Mouse (Mus musculus) midbrain, embryonic 12.5 days (tissue): ENCODE measurements around the gene Rere. TPM values are rescaled to one million over a fixed set of nuclear protein-coding genes. Genes with fewer than 3 reads are reported as not detected.

Source experiments
- ATAC-seq: fragments of 200-750 bp; cut with Nextera tagmentation; 2 replicates; pipeline ENCODE4 v1.8.0; 2017; ENCODE audit warnings: low read depth, moderate TSS enrichment, moderate library complexity; ENCODE audit not compliant: low FRiP score
- H3K27ac ChIP-seq: fragments of 300-500 bp; sonication (generic); replicated peaks from 2 replicates; pipeline ENCODE4 v1.5.1; 2016; ENCODE audit warnings: mild to moderate bottlenecking
- H3K27me3 ChIP-seq: fragments of 300-500 bp; sonication (generic); 2 replicates; pipeline ENCODE4 v1.6.1; 2016; ENCODE audit warnings: mild to moderate bottlenecking
- H3K36me3 ChIP-seq: fragments of 300-500 bp; sonication (generic); 2 replicates; pipeline ENCODE4 v1.6.1; 2016
- H3K4me1 ChIP-seq: fragments of 300-500 bp; sonication (generic); 2 replicates; pipeline ENCODE4 v1.6.1; 2016
- H3K4me2 ChIP-seq: fragments of 300-500 bp; sonication (generic); replicated peaks from 2 replicates; pipeline ENCODE4 v1.6.1; 2016; ENCODE audit warnings: mild to moderate bottlenecking, moderate library complexity
- H3K4me3 ChIP-seq: fragments of 300-500 bp; sonication (generic); 2 replicates; pipeline ENCODE4 v1.5.1; 2016; ENCODE audit warnings: mild to moderate bottlenecking
- H3K9ac ChIP-seq: fragments of 300-500 bp; sonication (generic); replicated peaks from 2 replicates; pipeline ENCODE4 v1.6.1; 2016; ENCODE audit warnings: mild to moderate bottlenecking, moderate library complexity
- H3K9me3 ChIP-seq: fragments of 300-500 bp; sonication (generic); 2 replicates; pipeline ENCODE4 v1.6.1; 2016; ENCODE audit warnings: mild to moderate bottlenecking
- WGBS: fragments of 180-500 bp; shearing (Covaris S2); methylation state at CpG from one replicate; pipeline ENCODE4 v1.1.7; 2016; 5-methylcytosine and 5-hydroxymethylcytosine counted together
- polyA plus RNA-seq: library from polyadenylated mRNA; unstranded; fragments of >200 nt; fragmentation: Nextera tagmentation; extraction: Ambion mirVana; gene quantifications from 2 replicates; pipeline ENCODE4 v1.2.1, GENCODE M21; 2016

Rere gene
- polyA plus RNA-seq, 1 experiment from 2014 or later = 50.7 TPM

- no peak for ATAC-seq
These were observed 322.1 kb downstream of the Rere start for GRCm38 (mm10) chr4:150603366-150604061.

GRCm38 (mm10) chr4:150605804-150606203, 324.4 kb downstream of the Rere start:
- peak overlapping the region; percentile 90 for H3K27ac ChIP-seq
- H3K9ac ChIP-seq = no peak overlapping the region
- no peaks in the 10 kb centered on the region for H3K9me3 ChIP-seq
- no peaks in the 10 kb centered on the region for H3K27me3 ChIP-seq
- peaks cover 46% of the 10 kb centered on the region for H3K4me1 ChIP-seq
- peaks cover 7% of the 10 kb centered on the region; the same call in 1 of the 2 replicates for H3K36me3 ChIP-seq
- no peak overlapping the region for H3K4me3 ChIP-seq
- 76% methylated on average over 3 of the region's 3 CpGs for WGBS
- peak; percentile 5; the same call in 1 of the 2 replicates for ATAC-seq
- H3K4me2 ChIP-seq = peak overlapping the region; percentile 34

More at GRCm38 (mm10) chr4:150603366-150604061, 322.1 kb downstream of the Rere start:
- 100% methylated on average over 1 of the region's 1 CpGs for WGBS
- peaks cover 49% of the 10 kb centered on the region for H3K4me1 ChIP-seq
- H3K4me3 ChIP-seq = no peak overlapping the region
- no peaks in the 10 kb centered on the region for H3K27me3 ChIP-seq
- 0 out of 2 replicates have a peak overlapping the region, but pooled peaks have one; percentile 5 for H3K27ac ChIP-seq
- H3K9me3 ChIP-seq = no peaks in the 10 kb centered on the region
- H3K4me2 ChIP-seq = no peak overlapping the region
- no peaks in the 10 kb centered on the region for H3K36me3 ChIP-seq
- H3K9ac ChIP-seq = no peak overlapping the region

- H3K9ac ChIP-seq = no peak overlapping the region; the same call in 1 of the 2 replicates
These were observed 325.2 kb downstream of the Rere start for GRCm38 (mm10) chr4:150606449-150607161.

GRCm38 (mm10) chr4:150608670-150609069, 327.2 kb downstream of the Rere start:
- 99% methylated on average over 3 of the region's 3 CpGs for WGBS
- no peak for ATAC-seq
- H3K27me3 ChIP-seq = no peaks in the 10 kb centered on the region

More at GRCm38 (mm10) chr4:150606449-150607161, 325.2 kb downstream of the Rere start:
- peaks cover 12% of the 10 kb centered on the region for H3K36me3 ChIP-seq
- H3K9me3 ChIP-seq = no peaks in the 10 kb centered on the region
- peaks cover 42% of the 10 kb centered on the region for H3K4me1 ChIP-seq
- H3K27ac ChIP-seq = peak overlapping the region; percentile 90
- peak; percentile 76 for ATAC-seq
- no peak overlapping the region for H3K4me3 ChIP-seq
- H3K27me3 ChIP-seq = no peaks in the 10 kb centered on the region
- peak overlapping the region; percentile 34 for H3K4me2 ChIP-seq
- 13% methylated on average over 3 of the region's 3 CpGs for WGBS

GRCm38 (mm10) chr4:150613715-150614114, 332.3 kb downstream of the Rere start:
- peaks cover 83% of the 10 kb centered on the region for H3K36me3 ChIP-seq

More at GRCm38 (mm10) chr4:150608670-150609069, 327.2 kb downstream of the Rere start:
- Histone ChIP-seq H3K27ac (no peak overlapping the region), H3K36me3 (peaks cover 33% of the 10 kb centered on the region), H3K4me2 (no peak overlapping the region), H3K9me3 (no peaks in the 10 kb centered on the region), H3K4me1 (peaks cover 39% of the 10 kb centered on the region), H3K9ac (no peak overlapping the region), H3K4me3 (no peak overlapping the region)

GRCm38 (mm10) chr4:150615251-150616028, 334.0 kb downstream of the Rere start:
- Histone ChIP-seq H3K4me2 (no peak overlapping the region), H3K4me3 (no peak overlapping the region), H3K27me3 (no peaks in the 10 kb centered on the region), H3K36me3 (peaks cover 94% of the 10 kb centered on the region), H3K9me3 (no peaks in the 10 kb centered on the region), H3K4me1 (no peaks in the 10 kb centered on the region), H3K27ac (no peak overlapping the region; the same call in 1 of the 2 replicates), H3K9ac (no peak overlapping the region)
- ATAC-seq = no peak
- WGBS = 92% methylated on average over 12 of the region's 12 CpGs

More at GRCm38 (mm10) chr4:150613715-150614114, 332.3 kb downstream of the Rere start:
- WGBS = 93% methylated on average over 7 of the region's 7 CpGs
- Histone ChIP-seq H3K4me1 (no peaks in the 10 kb centered on the region), H3K4me2 (no peak overlapping the region), H3K4me3 (no peak overlapping the region), H3K27ac (no peak overlapping the region), H3K27me3 (no peaks in the 10 kb centered on the region), H3K9ac (no peak overlapping the region), H3K9me3 (no peaks in the 10 kb centered on the region)
- no peak for ATAC-seq

GRCm38 (mm10) chr4:150616029-150616420, 334.6 kb downstream of the Rere start:
- no peak overlapping the region for H3K4me2 ChIP-seq
- no peak overlapping the region for H3K9ac ChIP-seq
- H3K9me3 ChIP-seq = no peaks in the 10 kb centered on the region
- H3K36me3 ChIP-seq = peaks cover 93% of the 10 kb centered on the region
- ATAC-seq = no peak
- H3K4me3 ChIP-seq = no peak overlapping the region
- H3K27me3 ChIP-seq = no peaks in the 10 kb centered on the region
- no peak overlapping the region; the same call in 1 of the 2 replicates for H3K27ac ChIP-seq
- WGBS = 90% methylated on average over 13 of the region's 13 CpGs
- no peaks in the 10 kb centered on the region for H3K4me1 ChIP-seq

- H3K27me3 ChIP-seq = no peaks in the 10 kb centered on the region
- H3K9ac ChIP-seq = no peak overlapping the region
- H3K36me3 ChIP-seq = peaks cover 88% of the 10 kb centered on the region
- 95% methylated on average over 20 of the region's 20 CpGs for WGBS
- H3K4me1 ChIP-seq = no peaks in the 10 kb centered on the region
- H3K4me2 ChIP-seq = no peak overlapping the region
- no peak overlapping the region for H3K27ac ChIP-seq
- ATAC-seq = no peak
- H3K9me3 ChIP-seq = no peaks in the 10 kb centered on the region
- no peak overlapping the region for H3K4me3 ChIP-seq
These were observed 335.4 kb downstream of the Rere start for GRCm38 (mm10) chr4:150616841-150617240.

- WGBS = 88% methylated on average over 7 of the region's 7 CpGs
- no peak overlapping the region; the same call in 1 of the 2 replicates for H3K27ac ChIP-seq
These were observed 337.6 kb downstream of the Rere start for GRCm38 (mm10) chr4:150619011-150619410.

GRCm38 (mm10) chr4:150622641-150623040, 341.2 kb downstream of the Rere start:
- H3K27ac ChIP-seq = no peak overlapping the region
- no peaks in the 10 kb centered on the region for H3K27me3 ChIP-seq
- peaks cover 35% of the 10 kb centered on the region for H3K36me3 ChIP-seq
- H3K9me3 ChIP-seq = no peaks in the 10 kb centered on the region
- no peaks in the 10 kb centered on the region for H3K4me1 ChIP-seq
- WGBS = 96% methylated on average over 13 of the region's 13 CpGs
- no peak for ATAC-seq
- no peak overlapping the region for H3K9ac ChIP-seq
- H3K4me2 ChIP-seq = no peak overlapping the region
- H3K4me3 ChIP-seq = no peak overlapping the region

More at GRCm38 (mm10) chr4:150619011-150619410, 337.6 kb downstream of the Rere start:
- Histone ChIP-seq H3K4me1 (no peaks in the 10 kb centered on the region), H3K4me3 (no peak overlapping the region), H3K9ac (no peak overlapping the region), H3K36me3 (peaks cover 71% of the 10 kb centered on the region), H3K4me2 (no peak overlapping the region), H3K9me3 (no peaks in the 10 kb centered on the region), H3K27me3 (no peaks in the 10 kb centered on the region)
- no peak for ATAC-seq

GRCm38 (mm10) chr4:150624214-150624823, 342.9 kb downstream of the Rere start:
- Histone ChIP-seq H3K9ac (no peak overlapping the region), H3K27me3 (no peaks in the 10 kb centered on the region), H3K36me3 (peaks cover 18% of the 10 kb centered on the region), H3K9me3 (no peaks in the 10 kb centered on the region), H3K4me3 (no peak overlapping the region), H3K27ac (no peak overlapping the region), H3K4me1 (no peaks in the 10 kb centered on the region), H3K4me2 (no peak overlapping the region)
- no peak for ATAC-seq
- 73% methylated on average over 11 of the region's 11 CpGs for WGBS
